ENCODE assay signal across 26 mouse cellular contexts in the genomic region with DNA sequence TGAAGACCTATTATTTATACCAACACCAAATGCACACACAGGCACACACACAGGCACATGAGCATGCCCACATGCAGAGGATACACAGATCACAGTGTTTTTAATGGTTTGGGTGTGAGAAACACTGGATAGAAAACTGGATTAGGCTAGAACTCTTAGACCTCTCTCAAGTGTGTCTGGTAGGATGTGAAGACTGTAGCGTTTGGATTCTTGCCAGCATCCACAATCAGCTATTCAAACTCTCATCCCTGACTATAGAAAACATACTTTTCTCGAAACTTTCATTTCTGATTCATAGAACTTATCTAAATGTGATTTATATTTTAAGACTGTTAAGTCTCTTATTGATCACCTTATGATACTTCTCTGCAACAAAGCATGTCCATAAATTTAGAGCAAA. TPM values are rescaled to one million over a fixed set of nuclear protein-coding genes. Genes with fewer than 3 reads are reported as not detected.
DNase-seq lines count a peak whose midpoint lies in the region; ATAC-seq and TF ChIP-seq lines count a peak whose summit lies in the region.
"Had no signal": no experiment of that assay in that cellular context is flagged by ENCODE, and none has a peak within 500 bp of the region (broad histone marks: within the 10 kb centered on the region; RNA-seq: fewer than 3 reads in every experiment).

No protein-coding gene starts in this region.

- no peak overlapping the region for H3K4me2 ChIP-seq in forebrain, embryonic 16.5 days (ENCODE audit: low read length)
- no peak overlapping the region for H3K4me2 ChIP-seq in forebrain, postnatal 0 days (ENCODE audit: low read depth)
- no peak overlapping the region for H3K4me2 ChIP-seq in lung, embryonic 14.5 days
- H3K4me2 ChIP-seq: embryonic facial prominence, embryonic 12.5 days; forebrain, embryonic 12.5 days; heart, embryonic 12.5 days; heart, embryonic 15.5 days; hindbrain, embryonic 13.5 days; intestine, embryonic 15.5 days had no signal

- H3K36me3 ChIP-seq in forebrain, embryonic 16.5 days (ENCODE audit: control insufficient read depth, insufficient read depth): no peaks in the 10 kb centered on the region
- no peaks in the 10 kb centered on the region for H3K36me3 ChIP-seq in forebrain, postnatal 0 days (ENCODE audit: insufficient read depth)
- H3K36me3 ChIP-seq in lung, embryonic 14.5 days (ENCODE audit: insufficient read depth): no peaks in the 10 kb centered on the region
- H3K36me3 ChIP-seq: embryonic facial prominence, embryonic 12.5 days; forebrain, embryonic 12.5 days; heart, embryonic 12.5 days; heart, embryonic 15.5 days; hindbrain, embryonic 10.5 days; hindbrain, embryonic 13.5 days; intestine, embryonic 15.5 days had no signal

- H3K27me3 ChIP-seq in forebrain, embryonic 16.5 days (replicated peaks; ENCODE audit: control insufficient read depth, insufficient read depth, low read length): no peaks in the 10 kb centered on the region
- H3K27me3 ChIP-seq in forebrain, postnatal 0 days (ENCODE audit: insufficient read depth, low read length): no peaks in the 10 kb centered on the region
- no peaks in the 10 kb centered on the region for H3K27me3 ChIP-seq in lung, embryonic 14.5 days (ENCODE audit: insufficient read depth, low read length)
- H3K27me3 ChIP-seq: embryonic facial prominence, embryonic 12.5 days; forebrain, embryonic 12.5 days; heart, embryonic 12.5 days; heart, embryonic 15.5 days; hindbrain, embryonic 13.5 days; intestine, embryonic 15.5 days had no signal

- 53% methylated on average over 2 of the region's 2 CpGs for WGBS in forebrain, embryonic 16.5 days
- WGBS in forebrain, postnatal 0 days: 63% methylated on average over 2 of the region's 2 CpGs
- WGBS in lung, embryonic 14.5 days: 39% methylated on average over 2 of the region's 2 CpGs

- TF ChIP-seq CTCF in forebrain, postnatal 0 days (IDR thresholded peaks at IDR 0.05; ENCODE audit: low read depth): no peak
- no peak for TF ChIP-seq CTCF in lung, embryonic 14.5 days (IDR thresholded peaks at IDR 0.05; ENCODE audit: low read depth)
- no peak for TF ChIP-seq CTCF in brain, embryonic 14.5 days (IDR thresholded peaks at IDR 0.05; ENCODE audit: borderline replicate concordance, extremely low read depth, insufficient read depth, insufficient read length)

- peak; percentile 23; the same call in 1 of the 2 replicates for ATAC-seq in forebrain, embryonic 16.5 days
- no peak for ATAC-seq in forebrain, postnatal 0 days
- no peak for ATAC-seq in lung, embryonic 14.5 days (ENCODE audit: insufficient read depth)
- ATAC-seq: activated CD4-positive, CD25-positive, alpha-beta regulatory T cell, adult 4 months; hindbrain, embryonic 16.5 days; intestine, embryonic 15.5 days had no signal

- no peaks in the 10 kb centered on the region for H3K9me3 ChIP-seq in forebrain, embryonic 16.5 days (ENCODE audit: control insufficient read depth, low read length)
- H3K9me3 ChIP-seq in forebrain, postnatal 0 days (ENCODE audit: low read length): no peaks in the 10 kb centered on the region
- H3K9me3 ChIP-seq in lung, embryonic 14.5 days (ENCODE audit: low read depth, low read length): no peaks in the 10 kb centered on the region
- H3K9me3 ChIP-seq: embryonic facial prominence, embryonic 12.5 days; forebrain, embryonic 12.5 days; heart, embryonic 12.5 days; heart, embryonic 15.5 days; hindbrain, embryonic 10.5 days; hindbrain, embryonic 13.5 days; intestine, embryonic 15.5 days had no signal

- H3K4me1 ChIP-seq in forebrain, embryonic 16.5 days (replicated peaks; ENCODE audit: control insufficient read depth, insufficient read depth, low read length): peaks cover 8% of the 10 kb centered on the region
- H3K4me1 ChIP-seq in forebrain, postnatal 0 days (ENCODE audit: insufficient read depth): no peaks in the 10 kb centered on the region
- peaks cover 6% of the 10 kb centered on the region; the same call in 1 of the 2 replicates for H3K4me1 ChIP-seq in lung, embryonic 14.5 days (ENCODE audit: insufficient read depth)

- no peak overlapping the region for H3K4me3 ChIP-seq in forebrain, embryonic 16.5 days (replicated peaks; ENCODE audit: low read length)
- H3K4me3 ChIP-seq in forebrain, postnatal 0 days (ENCODE audit: low read depth, low read length): no peak overlapping the region
- no peak overlapping the region for H3K4me3 ChIP-seq in lung, embryonic 14.5 days (ENCODE audit: low read depth, low read length)
- H3K4me3 ChIP-seq: embryonic facial prominence, embryonic 12.5 days; erythroblast, embryonic 14.5 days; forebrain, embryonic 12.5 days; heart, embryonic 12.5 days; heart, embryonic 15.5 days; hindbrain, embryonic 10.5 days; hindbrain, embryonic 13.5 days; intestine, embryonic 15.5 days had no signal

- no peak overlapping the region for H3K9ac ChIP-seq in forebrain, embryonic 16.5 days (replicated peaks; ENCODE audit: low read depth, low read length)
- H3K9ac ChIP-seq in forebrain, postnatal 0 days: no peak overlapping the region
- H3K9ac ChIP-seq in lung, embryonic 14.5 days: no peak overlapping the region
- H3K9ac ChIP-seq: embryonic facial prominence, embryonic 12.5 days; forebrain, embryonic 12.5 days; heart, embryonic 12.5 days; heart, embryonic 15.5 days; hindbrain, embryonic 13.5 days; intestine, embryonic 15.5 days had no signal

- no peak for TF ChIP-seq POLR2A in brain, embryonic 14.5 days (IDR thresholded peaks at IDR 0.05; ENCODE audit: borderline replicate concordance, extremely low read depth, insufficient read depth, insufficient read length, poor library complexity, severe bottlenecking)

- H3K27ac ChIP-seq in forebrain, embryonic 16.5 days (ENCODE audit: low read length): no peak overlapping the region
- H3K27ac ChIP-seq in forebrain, postnatal 0 days (ENCODE audit: low read depth, low read length): no peak overlapping the region
- no peak overlapping the region for H3K27ac ChIP-seq in lung, embryonic 14.5 days (ENCODE audit: low read depth)
- H3K27ac ChIP-seq: embryonic facial prominence, embryonic 12.5 days; forebrain, embryonic 12.5 days; heart, embryonic 15.5 days; hindbrain, embryonic 10.5 days; hindbrain, embryonic 13.5 days; intestine, embryonic 15.5 days had no signal

- no peak for DNase-seq in forebrain, postnatal 0 days
- peak; percentile 72 for DNase-seq in lung, embryonic 14.5 days
- DNase-seq in lung, adult 18-20 months: no peak
- DNase-seq in brain, embryonic 14.5 days (ENCODE audit: low read depth): peak; percentile 54
- no peak for DNase-seq in left cerebral cortex, adult 18-20 months (ENCODE audit: low spot score in 2 of 2)
- DNase-seq: adrenal gland, adult 8-10 months; adrenal gland, postnatal 25 days; cerebellum, adult 18-20 months; cerebellum, adult 9-10 months; cerebellum, postnatal 14 days; gastrocnemius, postnatal 10 days; gastrocnemius, postnatal 36 days; heart, postnatal 10 days; heart, postnatal 36 days had no signal

RNA-seq across cellular contexts. Expression of gene Fras1, which starts 34.5 kb away (rescaled TPM):
- 2.8 and 3.4 TPM in 2 replicates for polyA plus RNA-seq in forebrain, embryonic 16.5 days (2015; fragmentation: Nextera tagmentation; extraction: Ambion mirVana)
- 4.8 and 6.2 TPM in 2 replicates for total RNA-seq in forebrain, postnatal 0 days (2014; rRNA removed)
- 1.0 and 2.2 TPM in 2 replicates for polyA plus RNA-seq in forebrain, postnatal 0 days (2015; fragmentation: Nextera tagmentation; extraction: Ambion mirVana)
- polyA plus RNA-seq in lung, embryonic 14.5 days (2014; fragmentation: Nextera tagmentation; extraction: Ambion mirVana): 30.5 and 34.2 TPM in 2 replicates
- 3.9 and 5.9 TPM in 2 replicates for polyA plus RNA-seq in brain, embryonic 14.5 days (2012; rRNA removed)
- 10 to 100 TPM; 20.1 to 23.3 TPM for total RNA-seq in left cerebral cortex, adult 18-20 months (2021)
- total RNA-seq: granulocyte monocyte progenitor cell, adult 5-6 weeks had no signal

Comparison
In these comparisons a context has a peak if more than half of its experiments do, and no peak if none do; other contexts are left out.
1. DNase-seq: peak in lung, embryonic 14.5 days (single experiment) and brain, embryonic 14.5 days (single experiment); none in forebrain, postnatal 0 days (single experiment), lung, adult 18-20 months (0 of 2) and left cerebral cortex, adult 18-20 months (0 of 2).